Mouse (Mus musculus) lung, postnatal 0 days (tissue): ENCODE data around the gene Snta1.

Source experiments
- CTCF ChIP-seq: IDR thresholded peaks from 2 replicates; pipeline ENCODE4 v1.5.1; 2016; ENCODE audit warnings: antibody characterized with exemption, mild to moderate bottlenecking
- EP300 ChIP-seq: IDR thresholded peaks from 2 replicates; pipeline ENCODE4 v1.6.1; 2016; ENCODE audit warnings: antibody characterized with exemption, mild to moderate bottlenecking, control low read depth

- TF ChIP-seq CTCF (no peak), EP300 (no peak)
Observed at GRCm38 (mm10) chr2:154440453-154440852, 32.6 kb upstream of the Snta1 start.
